Mouse (Mus musculus): ENCODE data around the gene Tmem74b. TPM values are rescaled to one million over a fixed set of nuclear protein-coding genes. Genes with fewer than 3 reads are reported as not detected.
A peak's percentile ranks its signal among the peaks of the same experiment; 100 is the strongest.

The Tmem74b gene
- polyA plus RNA-seq (2015; fragmentation: Nextera tagmentation; extraction: Ambion mirVana): 0.38 and 0.40 TPM in 2 replicates

GRCm38 (mm10) chr2:151701231-151702145 is at the start of gene Tmem74b:
Gene Tmem74b (plus strand): TSS chr2:151702008.
- Histone ChIP-seq H3K27ac (no peak within 1 kb of the TSS), H3K4me3 (replicated peaks; ENCODE audit: low read depth, low read length) (peak within 1 kb of the TSS; percentile 55), H3K4me2 (ENCODE audit: low read length) (peak within 1 kb of the TSS; percentile 98), H3K27me3 (ENCODE audit: insufficient read depth, low read length) (peaks cover 21% of the 10 kb centered on the region), H3K9me3 (replicated peaks; ENCODE audit: low read length) (no peaks in the 10 kb centered on the region), H3K9ac (ENCODE audit: low read depth, low read length) (peak within 1 kb of the TSS; percentile 55), H3K36me3 (ENCODE audit: insufficient read depth, low read length) (no peaks in the 10 kb centered on the region), H3K4me1 (replicated peaks; ENCODE audit: insufficient read depth, low read length) (peaks cover 12% of the 10 kb centered on the region)
- WGBS: 8% methylated on average over 25 of the region's 25 CpGs
- ATAC-seq (replicated peaks; ENCODE audit: low FRiP score, low read depth): peak; percentile 46; the same call in 1 of the 2 replicates
- TF ChIP-seq CTCF (IDR thresholded peaks at IDR 0.05; ENCODE audit: low read depth): no peak
- DNase-seq (ENCODE audit: low spot score): no peak

- 72% methylated on average over 1 of the region's 1 CpGs for WGBS
- ATAC-seq (replicated peaks; ENCODE audit: low FRiP score, low read depth) (no peak), DNase-seq (ENCODE audit: low spot score) (no peak)
- H3K4me1 ChIP-seq (replicated peaks; ENCODE audit: insufficient read depth, low read length): no peaks in the 10 kb centered on the region
- H3K9me3 ChIP-seq (replicated peaks; ENCODE audit: low read length): no peaks in the 10 kb centered on the region
- H3K27ac ChIP-seq: no peak overlapping the region
- H3K36me3 ChIP-seq (ENCODE audit: insufficient read depth, low read length): no peaks in the 10 kb centered on the region
- H3K9ac ChIP-seq (ENCODE audit: low read depth, low read length): no peak overlapping the region
- H3K4me3 ChIP-seq (replicated peaks; ENCODE audit: low read depth, low read length): no peak overlapping the region
- H3K4me2 ChIP-seq (ENCODE audit: low read length): no peak overlapping the region
- no peak for TF ChIP-seq CTCF (IDR thresholded peaks at IDR 0.05; ENCODE audit: low read depth)
- H3K27me3 ChIP-seq (ENCODE audit: insufficient read depth, low read length): no peaks in the 10 kb centered on the region
These were observed 49.8 kb upstream of the Tmem74b start for GRCm38 (mm10) chr2:151652053-151652452.

GRCm38 (mm10) chr2:151668433-151668832 is 33.4 kb upstream of the Tmem74b start, which contains the start of gene Rad21l:
Gene Rad21l (minus strand): TSS chr2:151668533.
- no peak within 1 kb of the TSS for H3K4me2 ChIP-seq (ENCODE audit: low read length)
- H3K9me3 ChIP-seq (replicated peaks; ENCODE audit: low read length): no peaks in the 10 kb centered on the region
- no peak for TF ChIP-seq CTCF (IDR thresholded peaks at IDR 0.05; ENCODE audit: low read depth)
- no peaks in the 10 kb centered on the region; the same call in 1 of the 2 replicates for H3K27me3 ChIP-seq (ENCODE audit: insufficient read depth, low read length)
- no peaks in the 10 kb centered on the region for H3K36me3 ChIP-seq (ENCODE audit: insufficient read depth, low read length)
- WGBS: 66% methylated on average over 3 of the region's 3 CpGs
- H3K4me1 ChIP-seq (replicated peaks; ENCODE audit: insufficient read depth, low read length): no peaks in the 10 kb centered on the region
- DNase-seq (ENCODE audit: low spot score) (no peak), ATAC-seq (replicated peaks; ENCODE audit: low FRiP score, low read depth) (no peak)
- H3K9ac ChIP-seq (ENCODE audit: low read depth, low read length): no peak within 1 kb of the TSS
- H3K4me3 ChIP-seq (replicated peaks; ENCODE audit: low read depth, low read length): no peak within 1 kb of the TSS
- H3K27ac ChIP-seq: no peak within 1 kb of the TSS

GRCm38 (mm10) chr2:151670026-151670967 is 31.5 kb upstream of the Tmem74b start:
- no peak for TF ChIP-seq CTCF (IDR thresholded peaks at IDR 0.05; ENCODE audit: low read depth)
- Histone ChIP-seq H3K4me1 (replicated peaks; ENCODE audit: insufficient read depth, low read length) (no peaks in the 10 kb centered on the region), H3K27me3 (ENCODE audit: insufficient read depth, low read length) (no peaks in the 10 kb centered on the region; the same call in 1 of the 2 replicates), H3K27ac (no peak overlapping the region), H3K36me3 (ENCODE audit: insufficient read depth, low read length) (no peaks in the 10 kb centered on the region), H3K9ac (ENCODE audit: low read depth, low read length) (no peak overlapping the region), H3K4me2 (ENCODE audit: low read length) (no peak overlapping the region), H3K9me3 (replicated peaks; ENCODE audit: low read length) (no peaks in the 10 kb centered on the region), H3K4me3 (replicated peaks; ENCODE audit: low read depth, low read length) (no peak overlapping the region)
- ATAC-seq (replicated peaks; ENCODE audit: low FRiP score, low read depth) (peak; percentile 54; the same call in 1 of the 2 replicates), DNase-seq (ENCODE audit: low spot score) (no peak)
- 39% methylated on average over 47 of the region's 48 CpGs for WGBS

GRCm38 (mm10) chr2:151670968-151671329 is 30.9 kb upstream of the Tmem74b start:
- H3K4me3 ChIP-seq (replicated peaks; ENCODE audit: low read depth, low read length): no peak overlapping the region
- no peak for DNase-seq (ENCODE audit: low spot score)
- H3K9me3 ChIP-seq (replicated peaks; ENCODE audit: low read length): no peaks in the 10 kb centered on the region
- 0 out of 2 replicates have a peak, but pooled peaks have one; percentile 36 for ATAC-seq (replicated peaks; ENCODE audit: low FRiP score, low read depth)
- no peak overlapping the region for H3K27ac ChIP-seq
- H3K27me3 ChIP-seq (ENCODE audit: insufficient read depth, low read length): no peaks in the 10 kb centered on the region
- H3K4me1 ChIP-seq (replicated peaks; ENCODE audit: insufficient read depth, low read length): no peaks in the 10 kb centered on the region
- no peaks in the 10 kb centered on the region for H3K36me3 ChIP-seq (ENCODE audit: insufficient read depth, low read length)
- TF ChIP-seq CTCF (IDR thresholded peaks at IDR 0.05; ENCODE audit: low read depth): no peak
- WGBS: 47% methylated on average over 1 of the region's 1 CpGs
- no peak overlapping the region for H3K4me2 ChIP-seq (ENCODE audit: low read length)
- H3K9ac ChIP-seq (ENCODE audit: low read depth, low read length): no peak overlapping the region

GRCm38 (mm10) chr2:151676234-151676633 is 25.6 kb upstream of the Tmem74b start:
- 69% methylated on average over 2 of the region's 2 CpGs for WGBS
- no peaks in the 10 kb centered on the region for H3K4me1 ChIP-seq (replicated peaks; ENCODE audit: insufficient read depth, low read length)
- H3K27me3 ChIP-seq (ENCODE audit: insufficient read depth, low read length): no peaks in the 10 kb centered on the region
- H3K27ac ChIP-seq: no peak overlapping the region
- H3K36me3 ChIP-seq (ENCODE audit: insufficient read depth, low read length): no peaks in the 10 kb centered on the region
- ATAC-seq (replicated peaks; ENCODE audit: low FRiP score, low read depth): no peak; the same call in 1 of the 2 replicates
- H3K4me3 ChIP-seq (replicated peaks; ENCODE audit: low read depth, low read length): no peak overlapping the region
- no peak for DNase-seq (ENCODE audit: low spot score)
- peak; percentile 32; the same call in 1 of the 2 replicates for TF ChIP-seq CTCF (IDR thresholded peaks at IDR 0.05; ENCODE audit: low read depth)
- no peak overlapping the region for H3K9ac ChIP-seq (ENCODE audit: low read depth, low read length)
- H3K9me3 ChIP-seq (replicated peaks; ENCODE audit: low read length): no peaks in the 10 kb centered on the region
- H3K4me2 ChIP-seq (ENCODE audit: low read length): no peak overlapping the region
